Mouse (Mus musculus): ENCODE results near the gene Slc30a1.
A peak's percentile ranks its signal among the peaks of the same experiment; 100 is the strongest.

Gene Slc30a1

GRCm38 (mm10) chr1:191896806-191897552, 9.6 kb upstream of the Slc30a1 start:
- no peak for DNase-seq (ENCODE audit: low spot score in 2 of 2)

- DNase-seq (ENCODE audit: low spot score in 2 of 2), result no peak
These were observed 682 bp upstream of the Slc30a1 start for GRCm38 (mm10) chr1:191905637-191906533.

- DNase-seq (ENCODE audit: low spot score in 2 of 2), result peak; percentile 80 to 87
These were observed 854 bp downstream of the Slc30a1 start for GRCm38 (mm10) chr1:191907431-191907810.

GRCm38 (mm10) chr1:191908906-191909305, 2.3 kb downstream of the Slc30a1 start:
- DNase-seq (ENCODE audit: low spot score in 2 of 2), result no peak

- no peak for DNase-seq (ENCODE audit: low spot score in 2 of 2)
These were observed 2.7 kb downstream of the Slc30a1 start for GRCm38 (mm10) chr1:191909316-191909715.

GRCm38 (mm10) chr1:191910646-191911045, 4.1 kb downstream of the Slc30a1 start:
- no peak for DNase-seq (ENCODE audit: low spot score in 2 of 2)

GRCm38 (mm10) chr1:191911067-191911668, 4.6 kb downstream of the Slc30a1 start:
- no peak for DNase-seq (ENCODE audit: low spot score in 2 of 2)

- no peak for DNase-seq (ENCODE audit: low spot score in 2 of 2)
These were observed 8.1 kb downstream of the Slc30a1 start for GRCm38 (mm10) chr1:191914647-191915046.

GRCm38 (mm10) chr1:191915586-191915985, 9.0 kb downstream of the Slc30a1 start:
- no peak for DNase-seq (ENCODE audit: low spot score in 2 of 2)

- DNase-seq (ENCODE audit: low spot score in 2 of 2), result no peak
These were observed 10.3 kb downstream of the Slc30a1 start for GRCm38 (mm10) chr1:191916876-191917275.

GRCm38 (mm10) chr1:191919336-191919735, 12.8 kb downstream of the Slc30a1 start:
- no peak for DNase-seq (ENCODE audit: low spot score in 2 of 2)

- no peak for DNase-seq (ENCODE audit: low spot score in 2 of 2)
These were observed 15.1 kb downstream of the Slc30a1 start for GRCm38 (mm10) chr1:191921701-191922100.

- DNase-seq (ENCODE audit: low spot score in 2 of 2), result no peak
These were observed 18.9 kb downstream of the Slc30a1 start for GRCm38 (mm10) chr1:191925496-191925895.

GRCm38 (mm10) chr1:191926681-191927080, 20.1 kb downstream of the Slc30a1 start:
- no peak for DNase-seq (ENCODE audit: low spot score in 2 of 2)

- no peak for DNase-seq (ENCODE audit: low spot score in 2 of 2)
These were observed 21.8 kb downstream of the Slc30a1 start for GRCm38 (mm10) chr1:191928345-191928744.

GRCm38 (mm10) chr1:191929065-191929464, 22.5 kb downstream of the Slc30a1 start:
- no peak for DNase-seq (ENCODE audit: low spot score in 2 of 2)

GRCm38 (mm10) chr1:191929897-191930524, 23.4 kb downstream of the Slc30a1 start:
- no peak for DNase-seq (ENCODE audit: low spot score in 2 of 2)

- DNase-seq (ENCODE audit: low spot score in 2 of 2), result no peak
These were observed 24.0 kb downstream of the Slc30a1 start for GRCm38 (mm10) chr1:191930525-191931105.

GRCm38 (mm10) chr1:191932286-191932985, 25.9 kb downstream of the Slc30a1 start:
- no peak for DNase-seq (ENCODE audit: low spot score in 2 of 2)

GRCm38 (mm10) chr1:191932986-191933632, 26.5 kb downstream of the Slc30a1 start:
- DNase-seq (ENCODE audit: low spot score in 2 of 2), result no peak

All from right cerebral cortex, adult 2 months (tissue).